Mouse (Mus musculus) B cell, adult 2 months (primary cell): ENCODE measurements around the gene 4930442H23Rik.
"Not testable (repeated sequence)": the region's sequence is repeated elsewhere in the genome, so short reads cannot be mapped to it uniquely, and the experiment has no call there.

ENCODE experiments used
- DNase-seq, 2 experiments: peaks; one replicate each; pipeline ENCODE4 v3.0.0; 2022

4930442H23Rik gene

GRCm38 (mm10) chr10:81183805-81184204 is at the start of gene 4930442H23Rik:
Gene 4930442H23Rik (minus strand): TSS chr10:81183849.
- no peak for DNase-seq

DNA sequence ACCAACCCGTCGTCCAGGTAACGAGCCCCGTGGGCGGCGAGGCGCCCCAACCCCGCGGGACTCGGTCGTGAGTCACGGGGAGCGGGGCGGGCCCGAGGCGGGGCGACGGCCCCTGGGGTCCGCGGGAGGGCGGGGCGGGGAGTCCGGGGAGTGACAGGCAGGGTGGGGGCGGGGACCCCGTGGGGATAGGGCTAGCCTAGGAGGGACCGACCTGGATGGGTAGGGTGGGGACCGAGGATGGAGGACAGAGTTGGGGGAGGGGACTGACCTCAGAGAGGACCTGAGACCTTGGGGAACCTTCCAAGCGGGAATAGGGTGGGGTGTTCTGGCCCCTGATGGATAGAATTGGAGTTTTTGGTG is 49.6 kb upstream of the 4930442H23Rik start:
- DNase-seq = no peak

DNA sequence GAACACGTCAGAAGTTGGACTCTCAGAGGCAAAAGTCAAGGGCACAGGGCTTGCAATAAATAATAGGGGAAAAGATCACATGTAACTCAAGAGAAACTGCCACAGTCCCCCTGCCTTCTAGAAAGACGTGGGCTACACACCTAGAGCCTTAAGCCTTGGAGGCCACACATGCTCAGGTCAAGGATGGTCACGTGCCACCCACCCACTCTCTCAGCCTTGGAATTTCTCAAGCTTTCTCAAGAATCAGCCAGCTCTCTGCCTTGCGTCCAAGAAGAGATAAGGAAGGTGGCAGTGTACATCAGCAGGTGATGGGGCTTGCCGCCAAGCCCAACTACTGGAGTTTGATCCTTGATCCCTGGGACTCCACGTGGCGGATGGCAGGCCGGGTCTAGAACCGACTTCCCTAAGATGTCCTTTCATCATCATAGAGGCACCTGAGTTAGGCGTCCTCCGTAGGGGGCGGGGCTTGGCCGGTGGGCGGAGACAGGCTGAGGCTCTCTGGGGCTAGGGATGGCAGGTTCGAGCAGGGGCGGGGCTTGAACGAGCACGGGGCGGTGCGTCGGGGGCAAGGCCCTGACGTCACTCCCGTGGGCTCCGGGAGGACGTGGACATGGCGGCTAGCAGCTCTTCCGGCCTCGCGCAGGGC is 49.1 kb upstream of the 4930442H23Rik start, which contains the start of gene Zfr2:
TSS of gene Zfr2 (plus strand) at position 576 of the 646 bp plus-strand sequence.
- DNase-seq = peak; percentile 98

- DNase-seq = no peak
Measured at GRCm38 (mm10) chr10:81231436-81231835, 47.8 kb upstream of the 4930442H23Rik start.

- peak; percentile 31 to 37 for DNase-seq
Measured at GRCm38 (mm10) chr10:81230438-81231332, 47.0 kb upstream of the 4930442H23Rik start, which contains the start of gene Atcay. Gene Atcay (minus strand): TSS chr10:81230833.

DNA sequence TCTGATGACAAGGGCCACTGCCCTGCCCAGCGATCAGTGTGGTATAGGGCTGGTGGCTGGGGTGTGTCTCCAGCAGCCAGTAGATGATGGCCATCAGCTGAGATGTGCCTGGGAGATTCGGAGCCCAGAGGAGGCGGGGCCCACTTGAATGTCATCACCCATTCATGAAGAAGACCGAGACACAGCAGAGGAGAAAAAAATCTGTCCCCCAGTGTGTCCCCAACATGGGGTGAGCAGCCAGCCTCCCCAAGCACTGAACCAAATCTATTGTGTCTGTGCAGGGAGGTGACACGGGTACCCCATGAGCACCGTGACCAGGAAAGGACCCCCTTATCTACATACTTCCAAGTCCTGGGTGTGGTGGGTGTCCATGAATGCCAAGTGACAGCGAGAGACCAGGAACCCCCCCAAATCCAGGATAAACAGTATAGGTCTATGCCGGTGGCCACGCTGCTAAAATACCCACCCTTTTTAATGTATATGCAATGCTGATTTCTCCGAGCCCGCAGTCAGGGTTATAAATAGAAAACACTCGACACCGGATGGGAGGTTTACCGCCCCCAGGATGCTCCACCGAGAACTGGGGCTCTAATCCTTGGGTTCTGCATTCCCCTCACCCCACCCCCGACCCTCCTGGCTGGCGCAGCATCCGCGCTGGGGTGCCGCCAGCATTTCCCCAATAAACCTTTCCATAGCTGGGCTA is 46.2 kb upstream of the 4930442H23Rik start:
- DNase-seq = no peak

DNA sequence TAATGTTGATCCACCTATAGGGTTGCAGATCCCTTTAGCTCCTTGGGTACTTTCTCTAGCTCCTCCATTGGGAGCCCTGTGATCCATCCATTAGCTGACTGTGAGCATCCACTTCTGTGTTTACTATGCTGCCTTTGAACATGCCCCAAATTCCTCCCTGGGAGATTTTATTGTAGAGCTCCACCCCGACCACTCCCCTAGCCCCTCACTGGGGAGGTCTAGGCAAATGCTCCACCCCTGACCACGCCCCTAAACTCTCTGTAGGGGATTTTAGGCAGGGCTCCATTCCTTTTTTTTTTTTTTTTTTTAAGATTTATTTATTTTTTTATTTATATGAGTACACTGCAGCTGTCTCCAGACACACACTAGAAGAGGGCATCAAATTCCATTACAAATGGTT is 40.1 kb upstream of the 4930442H23Rik start:
- not testable (repeated sequence) for DNase-seq

- peak; percentile 58 to 63 for DNase-seq
Measured at GRCm38 (mm10) chr10:81221402-81222015, 37.9 kb upstream of the 4930442H23Rik start.

DNA sequence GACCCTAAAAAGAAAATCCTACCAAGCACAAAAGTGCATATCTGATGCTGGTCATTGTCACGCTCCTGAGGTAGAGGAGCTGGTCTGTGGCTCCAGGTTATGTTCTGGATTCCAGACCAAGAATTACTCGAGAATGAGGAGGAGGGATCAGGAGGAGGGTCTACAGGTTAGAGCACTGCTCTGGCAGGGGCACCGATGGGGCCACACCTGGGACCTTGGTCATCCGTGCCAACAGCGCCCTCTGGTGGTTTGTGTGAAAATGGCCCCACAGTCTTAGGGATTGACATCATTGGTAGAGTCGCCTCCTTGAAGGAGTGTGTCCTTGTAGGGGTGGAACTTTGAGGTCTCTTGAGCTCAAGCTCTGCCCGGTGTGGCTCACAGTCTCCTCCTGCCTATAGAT is 34.3 kb upstream of the 4930442H23Rik start:
- peak; percentile 91 to 92 for DNase-seq

- peak; percentile 60 to 61 for DNase-seq
Measured at GRCm38 (mm10) chr10:81217267-81217666, 33.6 kb upstream of the 4930442H23Rik start.

DNA sequence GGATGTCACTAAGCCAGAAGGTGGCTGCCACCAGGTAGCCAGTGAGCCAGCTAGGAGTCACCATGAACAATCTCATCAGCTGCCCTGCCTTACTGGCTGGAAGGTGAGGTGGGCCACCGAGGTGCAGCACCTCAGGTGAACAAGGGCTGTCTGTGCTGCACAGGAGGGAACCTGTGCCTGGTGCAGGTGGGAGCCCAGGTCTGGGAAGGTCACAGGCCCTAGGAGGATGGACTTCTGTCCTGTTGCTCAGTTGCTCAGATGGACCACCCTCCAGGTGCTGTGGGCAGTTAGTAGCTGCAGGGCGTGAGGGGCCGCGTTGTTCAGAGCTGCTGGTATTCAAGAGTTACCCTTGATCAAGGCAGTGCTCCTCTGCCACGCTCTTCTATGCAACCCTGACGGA is 33.2 kb upstream of the 4930442H23Rik start:
- no peak for DNase-seq

DNA sequence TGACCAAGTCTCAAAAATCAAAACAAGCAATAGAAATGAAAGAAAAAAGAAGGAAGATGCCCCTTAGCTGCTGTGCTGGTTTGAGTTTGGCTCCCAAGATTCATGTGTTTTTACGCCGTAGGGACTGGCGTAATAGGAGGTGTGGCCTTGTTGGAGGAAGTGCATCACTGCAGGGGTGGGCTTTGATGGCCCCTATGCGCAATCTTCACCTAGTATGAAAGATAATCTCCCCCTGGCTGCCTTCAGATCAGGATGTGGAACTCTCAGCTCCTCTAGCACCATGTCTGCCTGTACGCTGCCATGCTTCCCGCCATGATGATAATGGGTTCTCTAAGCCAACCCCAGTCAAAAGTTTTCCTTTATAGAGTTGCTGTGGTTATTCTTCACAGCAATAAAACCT is 32.6 kb upstream of the 4930442H23Rik start:
- DNase-seq = no peak

- no peak for DNase-seq
Measured at GRCm38 (mm10) chr10:81210154-81210553, 26.5 kb upstream of the 4930442H23Rik start.

DNA sequence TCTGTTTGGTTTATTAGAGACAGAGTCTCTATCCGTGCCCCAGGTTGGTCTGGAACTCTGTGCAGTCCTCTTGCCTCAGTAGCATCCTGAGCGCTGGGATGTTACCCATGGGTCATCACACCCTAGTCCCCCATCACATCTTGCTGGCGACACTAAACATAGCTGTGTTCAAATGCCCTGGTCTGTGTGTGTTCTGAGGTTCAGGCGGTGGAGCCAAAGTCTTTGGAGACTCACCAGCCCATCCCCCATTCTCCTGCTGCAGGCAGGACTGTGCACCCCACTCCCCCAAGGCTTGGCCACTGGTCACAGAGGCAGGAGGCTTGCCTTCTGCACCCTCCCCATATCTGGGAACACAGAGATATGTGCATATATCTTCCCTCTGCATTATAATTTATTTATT is 20.5 kb upstream of the 4930442H23Rik start:
- no peak for DNase-seq

GRCm38 (mm10) chr10:81202978-81203720 is 19.5 kb upstream of the 4930442H23Rik start:
- DNase-seq = no peak

GRCm38 (mm10) chr10:81201807-81202758 is 18.4 kb upstream of the 4930442H23Rik start, which contains the start of gene Nmrk2:
Gene Nmrk2 (minus strand): TSS chr10:81202051.
- DNase-seq = no peak

GRCm38 (mm10) chr10:81200605-81201287 is 17.1 kb upstream of the 4930442H23Rik start:
- no peak for DNase-seq

GRCm38 (mm10) chr10:81200141-81200540 is 16.5 kb upstream of the 4930442H23Rik start:
- no peak for DNase-seq

GRCm38 (mm10) chr10:81198990-81199389 is 15.3 kb upstream of the 4930442H23Rik start:
- DNase-seq = no peak

GRCm38 (mm10) chr10:81198230-81198629 is 14.6 kb upstream of the 4930442H23Rik start:
- peak; percentile 83 to 86 for DNase-seq
